Mouse (Mus musculus) C2C12 (cell line): ENCODE results near the gene Glrb. TPM values are rescaled to one million over a fixed set of nuclear protein-coding genes. Genes with fewer than 3 reads are reported as not detected.

Source experiments
- H3K27me3 ChIP-seq: one replicate; pipeline ENCODE4 v1.6.1; 2011; ENCODE audit not compliant: control insufficient read depth, insufficient read depth, insufficient read length
- H3K36me3 ChIP-seq: one replicate; pipeline ENCODE4 v1.6.1; 2011; ENCODE audit not compliant: control insufficient read depth, insufficient read depth
- H3K4me3 ChIP-seq: one replicate; pipeline ENCODE4 v1.5.1; 2011; ENCODE audit warnings: mild to moderate bottlenecking, control low read depth; ENCODE audit not compliant: poor library complexity, insufficient read depth, severe bottlenecking
- H3K79me2 ChIP-seq: one replicate; pipeline ENCODE4 v1.6.1; 2011; ENCODE audit not compliant: control insufficient read depth, insufficient read depth
- H3K79me3 ChIP-seq: one replicate; pipeline ENCODE4 v1.6.1; 2011; ENCODE audit warnings: low read depth, control low read depth
- H3ac ChIP-seq: one replicate; pipeline ENCODE3; 2011; ENCODE audit warnings: low read depth; ENCODE audit not compliant: control insufficient read depth, insufficient read length
- CEBPB ChIP-seq: IDR thresholded peaks from one replicate; pipeline ENCODE4 v1.6.1; 2011; ENCODE audit warnings: low read depth, mild to moderate bottlenecking, control low read depth, moderate library complexity
- CTCF ChIP-seq: IDR thresholded peaks from one replicate; pipeline ENCODE4 v1.5.1; 2011; ENCODE audit not compliant: control insufficient read depth, insufficient read depth, insufficient read length
- FOSL1 ChIP-seq: IDR thresholded peaks from one replicate; pipeline ENCODE4 v1.8.0; 2011; ENCODE audit warnings: mild to moderate bottlenecking, low read length; ENCODE audit not compliant: poor library complexity, insufficient read depth, severe bottlenecking
- MAX ChIP-seq: IDR thresholded peaks from one replicate; pipeline ENCODE4 v1.6.1; 2011; ENCODE audit warnings: mild to moderate bottlenecking, control low read depth
- MYOD1 ChIP-seq: IDR thresholded peaks from one replicate; pipeline ENCODE4 v1.6.1; 2011; ENCODE audit warnings: low read depth; ENCODE audit not compliant: control insufficient read depth, insufficient read length
- MYOG ChIP-seq: IDR thresholded peaks from one replicate; pipeline ENCODE4 v1.6.1; 2011; ENCODE audit not compliant: control insufficient read depth, insufficient read length; ENCODE audit errors: extremely low read depth
- USF1 ChIP-seq: IDR thresholded peaks from one replicate; pipeline ENCODE4 v1.6.1; 2011; ENCODE audit warnings: low read depth, mild to moderate bottlenecking, control low read depth, moderate library complexity
- polyA plus RNA-seq: library from polyadenylated mRNA; unstranded; fragments of >200 nt; fragmentation: generic; extraction: Trizol; gene quantifications from one replicate; pipeline ENCODE4 v1.2.1, GENCODE M21; 2012; ENCODE audit warnings: missing spikeins

Glrb gene
- polyA plus RNA-seq, 1 experiment, result 1.3 TPM

- no peak for TF ChIP-seq CEBPB
- TF ChIP-seq CTCF, result no peak
- no peak for TF ChIP-seq USF1
- TF ChIP-seq FOSL1, result no peak
- no peak for TF ChIP-seq MAX
- TF ChIP-seq MYOG, result no peak
- no peak for TF ChIP-seq MYOD1
- H3K4me3 ChIP-seq, result no peak overlapping the region
- no peaks in the 10 kb centered on the region for H3K27me3 ChIP-seq
- no peaks in the 10 kb centered on the region for H3K79me3 ChIP-seq
- H3K79me2 ChIP-seq, result no peaks in the 10 kb centered on the region
- H3K36me3 ChIP-seq, result no peaks in the 10 kb centered on the region
- H3ac ChIP-seq, result no peak overlapping the region
Observed at GRCm38 (mm10) chr3:80893055-80893690, 20.3 kb downstream of the Glrb start.

- no peaks in the 10 kb centered on the region for H3K27me3 ChIP-seq
- no peaks in the 10 kb centered on the region for H3K36me3 ChIP-seq
- no peaks in the 10 kb centered on the region for H3K79me2 ChIP-seq
- no peak for TF ChIP-seq USF1
- no peak for TF ChIP-seq MYOG
- no peak for TF ChIP-seq MAX
- TF ChIP-seq CEBPB, result no peak
- no peak for TF ChIP-seq CTCF
- no peak for TF ChIP-seq FOSL1
- TF ChIP-seq MYOD1, result no peak
- no peaks in the 10 kb centered on the region for H3K79me3 ChIP-seq
- no peak overlapping the region for H3K4me3 ChIP-seq
- H3ac ChIP-seq, result no peak overlapping the region
Observed at GRCm38 (mm10) chr3:80891087-80891486, 22.4 kb downstream of the Glrb start.

GRCm38 (mm10) chr3:80885174-80885573 lies 28.3 kb downstream of the Glrb start:
- Histone ChIP-seq H3K79me3 (no peaks in the 10 kb centered on the region), H3ac (no peak overlapping the region), H3K79me2 (no peaks in the 10 kb centered on the region), H3K4me3 (no peak overlapping the region), H3K36me3 (no peaks in the 10 kb centered on the region), H3K27me3 (no peaks in the 10 kb centered on the region)
- TF ChIP-seq CEBPB (no peak), MAX (no peak), USF1 (no peak), MYOG (no peak), FOSL1 (no peak), MYOD1 (no peak), CTCF (no peak)

- Histone ChIP-seq H3K27me3 (no peaks in the 10 kb centered on the region), H3K4me3 (no peak overlapping the region), H3K79me2 (no peaks in the 10 kb centered on the region), H3K79me3 (no peaks in the 10 kb centered on the region), H3ac (no peak overlapping the region), H3K36me3 (no peaks in the 10 kb centered on the region)
- TF ChIP-seq FOSL1 (no peak), MYOG (no peak), CTCF (no peak), USF1 (no peak), MAX (no peak), CEBPB (no peak), MYOD1 (no peak)
Observed at GRCm38 (mm10) chr3:80883601-80884000, 29.9 kb downstream of the Glrb start.

- Histone ChIP-seq H3K36me3 (no peaks in the 10 kb centered on the region), H3K79me3 (no peaks in the 10 kb centered on the region), H3ac (no peak overlapping the region), H3K4me3 (no peak overlapping the region), H3K27me3 (no peaks in the 10 kb centered on the region), H3K79me2 (no peaks in the 10 kb centered on the region)
- no peak for TF ChIP-seq MYOD1
- TF ChIP-seq CEBPB, result no peak
- no peak for TF ChIP-seq MYOG
- TF ChIP-seq CTCF, result no peak
- TF ChIP-seq USF1, result no peak
- no peak for TF ChIP-seq MAX
- TF ChIP-seq FOSL1, result no peak
Observed at GRCm38 (mm10) chr3:80880660-80881293, 32.7 kb downstream of the Glrb start.
